Mouse (Mus musculus) liver, embryonic 14.5 days (tissue): ENCODE results near the gene Gm38393. TPM values are rescaled to one million over a fixed set of nuclear protein-coding genes. Genes with fewer than 3 reads are reported as not detected.

ENCODE experiments used
- ATAC-seq: fragments of 200-750 bp; cut with Nextera tagmentation; 2 replicates; pipeline ENCODE4 v1.8.0; 2017; ENCODE audit warnings: moderate number of reproducible peaks, mild to moderate bottlenecking, moderate library complexity; ENCODE audit not compliant: insufficient read depth
- DNase-seq, 3 experiments: peaks; one replicate each; pipeline ENCODE4 v3.0.0-alpha.2; 2012 to 2013; ENCODE audit warnings: low read depth in 3 of 3, low spot score in 3 of 3
- H3K27ac ChIP-seq: fragments of 300-500 bp; sonication (generic); 2 replicates; pipeline ENCODE4 v1.5.1; 2014; ENCODE audit warnings: moderate library complexity, mild to moderate bottlenecking, control low read depth, inconsistent platforms
- H3K27me3 ChIP-seq: fragments of 300-500 bp; sonication (generic); 2 replicates; pipeline ENCODE4 v1.6.1; 2014; ENCODE audit warnings: mild to moderate bottlenecking, low read length, moderate library complexity; ENCODE audit not compliant: control insufficient read depth, insufficient read depth
- H3K36me3 ChIP-seq: fragments of 300-500 bp; sonication (generic); replicated peaks from 2 replicates; pipeline ENCODE4 v1.6.1; 2014; ENCODE audit warnings: low read depth; ENCODE audit not compliant: control insufficient read depth, insufficient read depth
- H3K4me1 ChIP-seq, 2 experiments: fragments of 200-500 bp in 1 of 2; fragments of 300-500 bp in 1 of 2; sonication (generic) in 1 of 2; replicated peaks; 2 replicates each; pipeline ENCODE4 v1.6.1; 2012 to 2014; ENCODE audit warnings: antibody characterized with exemption in 1 of 2, inconsistent platforms in 1 of 2, low read length in 1 of 2; ENCODE audit not compliant: control insufficient read depth in 2 of 2, insufficient read depth in 2 of 2
- H3K4me2 ChIP-seq: fragments of 300-500 bp; sonication (generic); 2 replicates; pipeline ENCODE4 v1.6.1; 2014; ENCODE audit warnings: low read depth, mild to moderate bottlenecking, control low read depth, moderate library complexity
- H3K4me3 ChIP-seq, 2 experiments: fragments of 200-500 bp in 1 of 2; fragments of 300-500 bp in 1 of 2; sonication (generic) in 1 of 2; 2 replicates each; pipeline ENCODE4 v1.5.1; 2012 to 2014; ENCODE audit warnings: low read depth in 2 of 2, low read length in 2 of 2, mild to moderate bottlenecking in 2 of 2, control low read depth in 1 of 2, inconsistent platforms in 1 of 2, moderate library complexity in 1 of 2; ENCODE audit not compliant: insufficient read depth in 1 of 2
- H3K9ac ChIP-seq: fragments of 300-500 bp; sonication (generic); replicated peaks from 2 replicates; pipeline ENCODE4 v1.6.1; 2014; ENCODE audit warnings: mild to moderate bottlenecking, control low read depth, moderate library complexity
- H3K9me3 ChIP-seq: fragments of 300-500 bp; sonication (generic); 2 replicates; pipeline ENCODE4 v1.6.1; 2016; ENCODE audit warnings: low read length, mixed read lengths; ENCODE audit not compliant: control insufficient read depth
- CTCF ChIP-seq: IDR thresholded peaks from 2 replicates; pipeline ENCODE4 v1.5.1; 2016; ENCODE audit warnings: antibody characterized with exemption, low read depth, control low read depth
- EP300 ChIP-seq: IDR thresholded peaks from 2 replicates; pipeline ENCODE4 v1.6.1; 2016; ENCODE audit warnings: antibody characterized with exemption, low read depth
- WGBS: fragments of 180-500 bp; shearing (Covaris S2); extraction: QIAGEN DNeasy Blood & Tissue Kit; methylation state at CpG from one replicate; pipeline ENCODE4 v1.1.7; 2014; ENCODE audit not compliant: insufficient replicate concordance; 5-methylcytosine and 5-hydroxymethylcytosine counted together
- polyA plus RNA-seq, 2 experiments: library from polyadenylated mRNA; depleted of rRNA in 1 of 2; stranded (reverse) in 1 of 2; unstranded in 1 of 2; fragments of >200 nt; fragmentation: Nextera tagmentation in 1 of 2; extraction: Ambion mirVana in 1 of 2; gene quantifications; 2 replicates each; pipeline versions ENCODE4 v1.2.1 to v1.2.3; 2012 to 2014

The Gm38393 gene
- polyA plus RNA-seq, 2 experiments = 0.18 to 0.55 TPM

DNA sequence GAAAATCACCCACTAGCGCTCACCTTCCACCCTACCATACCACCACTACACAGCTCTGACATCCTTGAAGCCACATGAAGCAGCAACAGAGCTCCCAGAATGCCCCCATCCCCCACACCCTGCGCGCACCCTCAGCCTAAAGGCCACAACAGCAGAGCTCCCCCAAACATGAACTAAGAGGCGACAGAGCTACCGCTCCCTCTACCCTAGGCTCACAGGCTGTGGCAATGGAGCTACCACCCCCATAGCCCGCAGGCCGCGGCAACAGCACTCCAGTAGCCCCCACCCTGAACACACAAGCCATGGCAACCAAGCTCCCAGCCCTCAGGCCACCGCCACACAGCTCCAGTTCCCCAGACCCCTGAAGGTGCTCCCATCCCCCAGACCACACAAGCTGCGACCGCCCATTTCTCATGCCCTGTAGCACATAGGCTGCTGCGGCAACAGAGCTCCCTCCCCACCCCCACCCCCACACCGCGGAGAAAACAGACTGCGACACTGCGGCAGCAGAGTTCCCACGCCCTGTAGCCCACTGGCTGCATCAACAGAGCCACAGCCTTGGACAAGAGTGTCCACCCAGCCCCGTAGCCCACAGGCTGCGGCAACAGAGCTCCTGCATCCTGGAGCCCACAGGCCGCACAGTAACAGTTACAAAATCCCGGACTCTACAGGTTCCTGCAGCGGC is 801 bp downstream of the Gm38393 start:
- Histone ChIP-seq H3K36me3 (no peaks in the 10 kb centered on the region), H3K4me3 (peak overlapping the region; percentile 47 to 52), H3K4me1 (0 out of 4 replicates have a peak, but pooled peaks cover 0 to 6% of the 10 kb centered on the region in 2 experiments), H3K9me3 (no peaks in the 10 kb centered on the region), H3K9ac (peak overlapping the region; percentile 43), H3K4me2 (peak overlapping the region; percentile 64), H3K27me3 (no peaks in the 10 kb centered on the region), H3K27ac (no peak overlapping the region)
- TF ChIP-seq EP300 = no peak
- ATAC-seq (peak; percentile 70; the same call in 1 of the 2 replicates), DNase-seq (peak in 1 of 3 experiments; percentile 1)
- 47% methylated on average over 22 of the region's 22 CpGs for WGBS

DNA sequence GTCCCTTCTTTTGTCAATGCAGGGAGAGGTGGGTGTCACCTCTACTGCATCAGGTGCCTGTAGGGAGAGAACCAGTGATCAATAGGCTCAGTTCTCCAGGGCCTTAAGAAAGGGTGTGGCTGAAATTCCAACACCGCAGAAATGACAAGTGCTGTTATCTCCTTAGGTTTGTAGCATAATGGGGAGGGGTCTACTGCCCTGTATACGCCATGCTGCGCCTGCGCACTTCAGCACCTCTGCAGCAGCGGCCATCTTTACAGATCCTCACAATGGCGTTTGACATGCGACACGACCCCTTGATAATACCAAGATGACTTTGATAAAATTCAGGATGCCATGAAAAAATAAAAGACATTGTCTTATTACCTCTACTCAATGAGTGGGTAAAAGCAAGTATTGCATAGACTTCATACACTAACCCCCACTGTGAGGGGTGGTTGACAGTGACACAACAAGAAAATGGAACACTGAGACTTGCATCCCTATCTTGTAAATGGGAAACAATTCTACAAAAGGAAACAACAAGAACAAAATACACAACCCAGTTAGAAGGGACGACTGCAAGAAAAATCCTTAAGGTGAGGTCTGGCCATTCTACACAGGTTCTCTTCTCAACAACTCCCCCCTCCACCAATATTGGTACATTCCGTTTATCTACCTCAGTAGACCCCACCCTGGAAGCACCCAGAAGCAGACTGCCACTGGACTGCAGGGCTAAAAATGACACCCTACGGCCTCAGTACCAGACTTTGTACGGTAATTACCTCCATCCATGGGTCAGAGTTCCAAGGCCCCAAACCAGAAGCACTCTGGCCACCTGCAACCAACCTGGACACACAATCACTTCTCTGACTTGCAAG is 1.6 kb downstream of the Gm38393 start:
- Histone ChIP-seq H3K27me3 (no peaks in the 10 kb centered on the region), H3K4me3 (peak overlapping the region; percentile 47 to 52), H3K9me3 (no peaks in the 10 kb centered on the region), H3K4me2 (peak overlapping the region; percentile 64), H3K9ac (peak overlapping the region; percentile 43), H3K27ac (no peak overlapping the region), H3K36me3 (no peaks in the 10 kb centered on the region), H3K4me1 (0 out of 4 replicates have a peak, but pooled peaks cover 0 to 6% of the 10 kb centered on the region in 2 experiments)
- WGBS = 55% methylated on average over 12 of the region's 12 CpGs
- no peak for TF ChIP-seq CTCF
- no peak for TF ChIP-seq EP300
- ATAC-seq = peak; percentile 72; the same call in 1 of the 2 replicates
- DNase-seq = peak in 1 of 3 experiments; percentile 17

DNA sequence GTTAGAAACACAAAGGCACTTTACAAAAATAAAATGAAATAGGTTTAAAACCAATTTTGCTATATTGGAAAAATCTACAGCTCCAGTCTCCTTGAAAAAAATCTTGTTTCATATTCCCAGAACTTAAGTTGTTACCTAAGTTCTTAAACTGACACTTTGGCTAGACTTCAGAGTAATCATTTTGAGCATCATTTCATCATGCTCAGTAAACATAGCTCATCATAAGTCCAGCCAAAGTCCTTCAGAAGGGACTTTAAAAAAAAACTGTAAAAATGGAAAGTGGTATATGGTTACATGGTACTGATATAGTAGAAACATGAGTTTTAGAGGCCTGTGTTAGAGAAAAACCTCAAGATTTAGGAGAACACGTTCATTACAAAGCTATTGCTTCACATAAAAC is 26.2 kb downstream of the Gm38393 start:
- Histone ChIP-seq H3K27ac (no peak overlapping the region), H3K27me3 (no peaks in the 10 kb centered on the region), H3K4me1 (no peaks in the 10 kb centered on the region), H3K4me2 (no peak overlapping the region), H3K9me3 (no peaks in the 10 kb centered on the region), H3K36me3 (no peaks in the 10 kb centered on the region), H3K4me3 (no peak overlapping the region), H3K9ac (no peak overlapping the region)
- ATAC-seq = no peak
- WGBS = 38% methylated on average over 1 of the region's 1 CpGs
- no peak for DNase-seq
- no peak for TF ChIP-seq EP300
- no peak for TF ChIP-seq CTCF

Other genes with a start within 250 kb of the Gm38393 start
- not detected in 2 replicates for gene Snurf, start within 50 bp of the Gm38393 start, polyA plus RNA-seq (2012; rRNA removed)
- gene Snurf, start within 50 bp of the Gm38393 start, polyA plus RNA-seq (2014; fragmentation: Nextera tagmentation; extraction: Ambion mirVana) = 3.8 and 4.5 TPM in 2 replicates
- 3.9 and 5.2 TPM in 2 replicates for gene Snrpn, start 135.2 kb upstream of the Gm38393 start, polyA plus RNA-seq (2012; rRNA removed)
- gene Snrpn, start 135.2 kb upstream of the Gm38393 start, polyA plus RNA-seq (2014; fragmentation: Nextera tagmentation; extraction: Ambion mirVana) = 5.5 and 7.5 TPM in 2 replicates